Mouse (Mus musculus): Measurements from ENCODE around the gene Prkce.

Prkce gene

GRCm38 (mm10) chr17:86377863-86378262, 210.3 kb downstream of the Prkce start:
- DNase-seq: peak; percentile 68

GRCm38 (mm10) chr17:86378611-86379010, 211.0 kb downstream of the Prkce start:
- DNase-seq: peak; percentile 94

- DNase-seq: peak; percentile 78
Measured at GRCm38 (mm10) chr17:86379405-86380137, 212.0 kb downstream of the Prkce start.

GRCm38 (mm10) chr17:86381464-86381863, 213.9 kb downstream of the Prkce start:
- DNase-seq: peak; percentile 61

- no peak for DNase-seq
Measured at GRCm38 (mm10) chr17:86382885-86383284, 215.3 kb downstream of the Prkce start.

GRCm38 (mm10) chr17:86383699-86384572, 216.4 kb downstream of the Prkce start:
- no peak for DNase-seq

GRCm38 (mm10) chr17:86392475-86392874, 224.9 kb downstream of the Prkce start:
- no peak for DNase-seq

GRCm38 (mm10) chr17:86393191-86393590, 225.6 kb downstream of the Prkce start:
- DNase-seq: no peak

- DNase-seq: no peak
Measured at GRCm38 (mm10) chr17:86397097-86397496, 229.5 kb downstream of the Prkce start.

GRCm38 (mm10) chr17:86397647-86398046, 230.1 kb downstream of the Prkce start:
- DNase-seq: no peak

- no peak for DNase-seq
Measured at GRCm38 (mm10) chr17:86398226-86398625, 230.6 kb downstream of the Prkce start.

- peak; percentile 92 for DNase-seq
Measured at GRCm38 (mm10) chr17:86400032-86400431, 232.4 kb downstream of the Prkce start.

- no peak for DNase-seq
Measured at GRCm38 (mm10) chr17:86404795-86405501, 237.4 kb downstream of the Prkce start.

GRCm38 (mm10) chr17:86405644-86406043, 238.1 kb downstream of the Prkce start:
- DNase-seq: no peak

- DNase-seq: peak; percentile 91
Measured at GRCm38 (mm10) chr17:86407921-86408613, 240.5 kb downstream of the Prkce start.

GRCm38 (mm10) chr17:86408614-86409006, 241.0 kb downstream of the Prkce start:
- DNase-seq: no peak

GRCm38 (mm10) chr17:86409485-86409884, 241.9 kb downstream of the Prkce start:
- DNase-seq: no peak

- DNase-seq: no peak
Measured at GRCm38 (mm10) chr17:86410496-86410895, 242.9 kb downstream of the Prkce start.

- peak; percentile 94 for DNase-seq
Measured at GRCm38 (mm10) chr17:86412141-86412540, 244.6 kb downstream of the Prkce start.

- no peak for DNase-seq
Measured at GRCm38 (mm10) chr17:86414608-86415007, 247.0 kb downstream of the Prkce start.

GRCm38 (mm10) chr17:86415989-86416388, 248.4 kb downstream of the Prkce start:
- DNase-seq: no peak

GRCm38 (mm10) chr17:86418334-86418733, 250.7 kb downstream of the Prkce start:
- no peak for DNase-seq

GRCm38 (mm10) chr17:86419199-86419598, 251.6 kb downstream of the Prkce start:
- no peak for DNase-seq

Data from heart, adult 11 months (tissue).